Mouse (Mus musculus) kidney, postnatal 25 days (tissue): ENCODE data around the gene Mup20.
A peak's percentile ranks its signal among the peaks of the same experiment; 100 is the strongest.
"Not testable (repeated sequence)": the region's sequence is repeated elsewhere in the genome, so short reads cannot be mapped to it uniquely, and the experiment has no call there.

Experiments used
- DNase-seq, 2 experiments: peaks; one replicate each; pipeline ENCODE4 v3.0.0; 2021; ENCODE audit warnings: mixed read lengths in 2 of 2

Mup20 gene

GRCm38 (mm10) chr4:62054058-62054457 is at the start of gene Mup20:
Gene Mup20 (minus strand): TSS chr4:62054158.
- not testable (repeated sequence) for DNase-seq

GRCm38 (mm10) chr4:62103366-62103765 is 49.4 kb upstream of the Mup20 start:
- DNase-seq, result peak in 1 of 2 experiments; percentile 62

- DNase-seq, result no peak
Observed at GRCm38 (mm10) chr4:62087953-62088352, 34.0 kb upstream of the Mup20 start.

GRCm38 (mm10) chr4:62087241-62087640 is 33.3 kb upstream of the Mup20 start, which contains the start of gene Mup3:
Gene Mup3 (minus strand): TSS chr4:62087342.
- no peak for DNase-seq

GRCm38 (mm10) chr4:62082755-62083154 is 28.8 kb upstream of the Mup20 start:
- no peak for DNase-seq

GRCm38 (mm10) chr4:62075126-62075525 is 21.2 kb upstream of the Mup20 start:
- DNase-seq, result no peak

- not testable (repeated sequence) for DNase-seq
Observed at GRCm38 (mm10) chr4:62054780-62055179, 822 bp upstream of the Mup20 start.

- no peak for DNase-seq
Observed at GRCm38 (mm10) chr4:62026281-62026680, 27.7 kb downstream of the Mup20 start.

GRCm38 (mm10) chr4:62024256-62024959 is 29.6 kb downstream of the Mup20 start:
- DNase-seq, result no peak

- DNase-seq, result no peak
Observed at GRCm38 (mm10) chr4:62023646-62024045, 30.3 kb downstream of the Mup20 start.

GRCm38 (mm10) chr4:62023120-62023519 is 30.8 kb downstream of the Mup20 start:
- DNase-seq, result no peak

- DNase-seq, result not testable (repeated sequence)
Observed at GRCm38 (mm10) chr4:62020511-62020910, 33.4 kb downstream of the Mup20 start.
